Mouse (Mus musculus) liver, adult (tissue): ENCODE results near the gene Pde10a.

Source experiments
- GATA4 ChIP-seq: IDR thresholded peaks from 2 replicates; pipeline ENCODE4 v1.6.1; 2014; ENCODE audit warnings: mild to moderate bottlenecking, low read length; ENCODE audit not compliant: insufficient replicate concordance

Pde10a gene

GRCm38 (mm10) chr17:9023198-9023942, 498.2 kb downstream of the Pde10a start:
- TF ChIP-seq GATA4: no peak

GRCm38 (mm10) chr17:9030181-9030580, 505.0 kb downstream of the Pde10a start:
- no peak for TF ChIP-seq GATA4

GRCm38 (mm10) chr17:9031241-9032141, 506.3 kb downstream of the Pde10a start:
- no peak for TF ChIP-seq GATA4

- TF ChIP-seq GATA4: no peak
Observed at GRCm38 (mm10) chr17:9032362-9033044, 507.3 kb downstream of the Pde10a start.

GRCm38 (mm10) chr17:9033511-9033910, 508.3 kb downstream of the Pde10a start:
- TF ChIP-seq GATA4: no peak

- no peak for TF ChIP-seq GATA4
Observed at GRCm38 (mm10) chr17:9035561-9036348, 510.6 kb downstream of the Pde10a start.
